Mouse (Mus musculus) bone marrow macrophage, adult 2 months (primary cell): ENCODE data around the gene Ccdc102a. TPM values are rescaled to one million over a fixed set of nuclear protein-coding genes. Genes with fewer than 3 reads are reported as not detected.

Source experiments
- H3K27ac ChIP-seq: 2 replicates; pipeline ENCODE4 v1.5.1; 2012; ENCODE audit warnings: low read depth, low read length; ENCODE audit not compliant: insufficient read depth
- H3K4me1 ChIP-seq: 2 replicates; pipeline ENCODE4 v1.6.1; 2012; ENCODE audit warnings: low read length; ENCODE audit not compliant: control insufficient read depth, insufficient read depth
- H3K4me3 ChIP-seq: 2 replicates; pipeline ENCODE4 v1.5.1; 2012; ENCODE audit warnings: mild to moderate bottlenecking, low read length, moderate library complexity; ENCODE audit not compliant: insufficient read depth
- CTCF ChIP-seq: IDR thresholded peaks from 2 replicates; pipeline ENCODE4 v1.5.1; 2012; ENCODE audit warnings: low read depth, mild to moderate bottlenecking, low read length, moderate library complexity
- POLR2A ChIP-seq: IDR thresholded peaks from 2 replicates; pipeline ENCODE4 v1.6.1; 2012; ENCODE audit warnings: mild to moderate bottlenecking, low read depth, low read length, borderline replicate concordance
- polyA plus RNA-seq: library from polyadenylated mRNA; stranded (reverse); fragments of >200 nt; gene quantifications from 2 replicates; pipeline ENCODE4 v1.2.4, GENCODE M21; 2012; ENCODE audit not compliant: missing spikeins, insufficient read depth, insufficient read length

Ccdc102a gene
- polyA plus RNA-seq, 1 experiment = not detected

DNA sequence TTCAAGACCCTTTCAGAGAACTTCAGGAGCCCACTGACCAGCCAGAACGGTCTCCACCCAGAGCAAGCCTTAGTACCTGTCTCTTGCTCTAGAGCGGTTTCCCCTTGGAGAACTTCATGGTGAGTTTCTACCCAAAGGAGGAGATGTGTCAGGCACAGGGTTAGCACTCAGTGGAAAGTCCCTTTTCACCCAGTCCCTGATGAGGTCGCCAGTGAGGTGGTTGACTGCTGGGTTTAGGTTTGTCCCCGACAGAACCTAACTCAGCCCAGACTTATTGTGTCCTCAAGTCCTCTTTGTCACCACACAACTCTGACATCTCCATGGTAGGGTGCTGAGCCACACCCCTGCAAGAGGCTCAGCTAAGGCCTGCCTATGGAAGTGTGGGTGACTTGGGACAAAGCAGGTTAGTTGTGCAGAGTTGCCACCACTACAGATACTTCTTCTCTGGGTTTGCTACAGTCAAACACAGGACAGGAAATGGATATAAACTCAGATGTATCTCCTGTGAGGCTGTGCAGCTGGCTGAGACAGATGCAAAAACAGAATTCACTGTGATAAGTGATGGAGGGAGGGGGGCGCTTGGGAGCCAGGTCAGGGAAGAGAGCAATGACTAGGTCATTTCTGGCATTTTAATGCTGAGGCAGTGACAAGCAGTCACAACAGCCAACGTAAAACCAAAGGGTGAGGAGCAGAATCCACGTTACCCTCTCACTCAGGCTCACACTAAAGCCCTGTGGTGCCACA lies 35.9 kb upstream of the Ccdc102a start:
- TF ChIP-seq POLR2A = no peak
- TF ChIP-seq CTCF = no peak
- peaks cover 7% of the 10 kb centered on the region for H3K4me1 ChIP-seq
- no peak overlapping the region for H3K27ac ChIP-seq
- H3K4me3 ChIP-seq = no peak overlapping the region

DNA sequence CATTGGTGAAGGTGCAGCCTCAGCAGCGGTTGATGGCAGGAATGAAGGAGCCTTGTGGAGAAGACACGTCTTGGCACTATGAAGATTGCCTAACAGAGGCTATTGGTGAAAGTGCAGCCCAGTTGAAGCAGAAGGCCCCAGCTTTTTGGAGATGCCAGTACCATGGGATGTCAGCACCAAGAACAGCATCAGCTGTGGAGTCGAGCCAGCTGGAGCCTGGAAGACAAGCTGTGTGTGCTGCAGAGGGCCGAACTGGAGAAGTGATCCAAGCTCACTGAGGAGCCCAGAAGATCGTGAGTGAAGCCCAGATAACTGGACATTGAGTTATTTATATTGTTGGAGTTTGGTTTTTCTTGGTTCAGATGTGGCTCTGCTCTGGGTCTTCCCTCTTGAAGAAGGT lies 34.2 kb upstream of the Ccdc102a start:
- Histone ChIP-seq H3K4me1 (peaks cover 7% of the 10 kb centered on the region), H3K4me3 (no peak overlapping the region), H3K27ac (no peak overlapping the region)
- no peak for TF ChIP-seq POLR2A
- no peak for TF ChIP-seq CTCF

DNA sequence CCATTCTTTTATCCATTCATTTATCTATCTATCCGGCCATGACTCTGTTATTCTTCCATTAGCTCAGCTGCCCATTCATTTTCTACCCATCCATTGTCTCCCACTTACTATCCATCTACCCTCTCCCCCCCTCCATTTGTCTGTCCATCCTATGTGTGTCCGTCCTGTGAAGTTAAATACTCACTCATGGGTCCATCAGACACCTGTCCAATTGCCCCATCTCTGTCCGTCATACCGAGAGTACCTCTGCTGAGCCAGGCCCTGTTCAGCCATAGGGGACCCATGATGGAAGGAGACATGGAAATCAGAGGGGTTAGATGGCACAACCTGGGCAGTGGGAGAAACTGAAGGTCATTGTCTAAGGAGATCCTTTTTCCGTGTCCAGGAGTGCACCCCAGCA lies 32.6 kb upstream of the Ccdc102a start:
- H3K27ac ChIP-seq = no peak overlapping the region
- peaks cover 7% of the 10 kb centered on the region for H3K4me1 ChIP-seq
- TF ChIP-seq CTCF (no peak), POLR2A (no peak)
- H3K4me3 ChIP-seq = no peak overlapping the region

DNA sequence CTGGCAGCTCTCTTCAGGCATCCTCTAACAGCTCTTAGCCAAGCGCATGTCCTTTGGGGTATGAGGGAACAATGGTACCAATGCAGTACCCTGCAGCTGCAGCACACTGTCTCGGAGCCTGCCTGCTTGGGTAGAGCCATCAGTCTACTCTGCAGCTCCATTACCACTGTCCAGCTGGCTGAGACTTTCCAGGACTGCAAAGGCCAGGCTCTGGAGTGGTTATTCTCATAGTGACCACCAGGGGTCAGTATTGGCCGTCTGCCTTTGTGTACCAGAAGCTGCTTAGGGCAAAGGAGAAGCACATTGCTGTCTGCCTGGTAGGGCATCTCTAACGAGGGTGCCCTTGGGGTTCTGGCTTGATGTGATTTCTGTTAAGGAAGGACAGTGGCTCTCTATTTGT lies 32.1 kb upstream of the Ccdc102a start:
- Histone ChIP-seq H3K4me3 (no peak overlapping the region), H3K27ac (no peak overlapping the region), H3K4me1 (peaks cover 7% of the 10 kb centered on the region)
- TF ChIP-seq POLR2A (no peak), CTCF (peak; percentile 83)

DNA sequence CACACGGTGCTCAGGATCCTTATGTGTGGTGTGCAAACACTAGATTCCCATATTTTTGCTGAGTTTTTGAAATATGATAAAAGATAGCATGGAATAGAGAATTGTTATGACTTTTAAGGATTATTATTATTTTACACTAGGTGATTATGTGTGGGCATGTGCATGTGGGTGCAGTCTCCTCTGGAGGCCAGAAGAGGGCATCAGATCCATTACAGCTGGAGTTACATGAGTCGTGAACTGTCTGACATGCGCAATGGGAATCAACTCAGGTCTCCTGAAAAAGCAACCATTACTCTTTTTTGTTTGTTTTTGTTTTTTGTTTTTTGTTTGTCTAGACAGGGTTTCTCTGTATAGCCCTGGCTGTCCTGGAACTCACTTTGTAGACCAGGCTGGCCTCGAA lies 31.1 kb upstream of the Ccdc102a start:
- TF ChIP-seq POLR2A (no peak), CTCF (no peak)
- Histone ChIP-seq H3K4me1 (no peaks in the 10 kb centered on the region), H3K27ac (no peak overlapping the region), H3K4me3 (no peak overlapping the region)

GRCm38 (mm10) chr8:94948421-94948820 lies 30.5 kb upstream of the Ccdc102a start:
- H3K4me3 ChIP-seq = no peak overlapping the region
- H3K4me1 ChIP-seq = no peaks in the 10 kb centered on the region
- TF ChIP-seq POLR2A = no peak
- TF ChIP-seq CTCF = no peak
- no peak overlapping the region for H3K27ac ChIP-seq

DNA sequence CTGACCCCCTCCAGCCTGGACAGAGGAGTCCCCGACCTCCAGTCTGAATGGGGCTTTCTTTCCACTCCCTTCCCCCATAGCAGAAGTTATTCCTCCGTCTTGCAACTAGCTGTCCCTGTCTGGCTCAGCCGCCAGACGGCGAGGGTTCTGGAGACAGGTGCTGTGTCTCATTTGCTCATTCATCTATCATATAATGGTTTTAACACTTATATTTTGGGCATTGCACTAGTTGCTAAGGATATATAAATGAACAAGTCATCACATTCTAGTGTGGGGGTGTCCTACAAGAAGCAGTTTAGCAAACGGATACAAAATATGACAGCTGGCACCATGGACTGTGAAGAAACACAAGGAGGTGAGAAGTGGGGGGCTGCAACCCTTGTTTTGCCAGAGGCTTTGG lies 27.3 kb upstream of the Ccdc102a start:
- no peaks in the 10 kb centered on the region for H3K4me1 ChIP-seq
- H3K4me3 ChIP-seq = no peak overlapping the region
- TF ChIP-seq POLR2A (no peak), CTCF (no peak)
- H3K27ac ChIP-seq = no peak overlapping the region

- Histone ChIP-seq H3K27ac (no peak overlapping the region), H3K4me3 (no peak overlapping the region), H3K4me1 (no peaks in the 10 kb centered on the region)
- TF ChIP-seq POLR2A (no peak), CTCF (peak; percentile 96)
Observed at GRCm38 (mm10) chr8:94942566-94942965, 24.7 kb upstream of the Ccdc102a start.

GRCm38 (mm10) chr8:94935172-94935571 lies 17.3 kb upstream of the Ccdc102a start:
- no peak overlapping the region for H3K4me3 ChIP-seq
- no peak overlapping the region for H3K27ac ChIP-seq
- H3K4me1 ChIP-seq = no peaks in the 10 kb centered on the region
- no peak for TF ChIP-seq CTCF
- TF ChIP-seq POLR2A = no peak

DNA sequence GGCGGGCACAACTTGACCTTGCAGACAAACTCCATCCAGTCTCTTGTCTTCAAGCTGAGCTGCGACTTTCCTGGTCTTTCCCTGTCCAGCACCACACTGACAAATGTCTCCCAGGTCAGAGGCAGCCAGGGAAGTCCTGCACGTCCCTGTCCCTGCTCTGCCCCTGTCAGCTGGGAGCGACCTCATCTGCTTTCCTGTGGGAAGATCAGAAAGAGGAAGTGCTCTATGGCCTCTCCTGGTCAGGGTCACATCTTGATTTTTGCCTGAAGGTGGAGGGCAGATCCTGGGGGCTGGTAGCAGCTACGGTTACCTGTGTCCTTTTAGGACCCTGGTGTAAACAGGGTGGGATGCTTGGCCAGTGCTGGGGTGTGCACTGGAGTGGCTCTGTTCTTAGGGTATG lies 16.0 kb upstream of the Ccdc102a start:
- H3K4me1 ChIP-seq = no peaks in the 10 kb centered on the region
- TF ChIP-seq CTCF = no peak
- TF ChIP-seq POLR2A = no peak
- H3K27ac ChIP-seq = no peak overlapping the region
- H3K4me3 ChIP-seq = no peak overlapping the region

DNA sequence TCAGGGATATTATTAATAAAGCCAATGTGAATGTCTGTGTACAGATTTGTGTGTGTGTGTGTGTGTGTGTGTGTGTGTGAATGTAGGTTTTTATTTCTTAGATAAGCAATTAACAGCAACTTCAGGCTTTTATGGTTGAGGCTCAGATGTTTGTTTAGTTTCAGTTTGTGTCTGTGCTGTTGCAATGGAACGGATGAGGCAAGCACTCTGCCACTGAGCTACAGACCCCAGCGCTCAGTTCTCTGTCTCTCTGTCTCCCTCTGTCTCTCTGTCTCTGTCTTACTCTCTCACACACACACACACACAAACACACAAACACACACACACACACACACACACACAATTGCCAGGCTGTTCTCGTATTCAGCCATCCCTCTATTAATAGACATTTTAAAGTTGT lies 10.3 kb upstream of the Ccdc102a start:
- H3K4me1 ChIP-seq = no peaks in the 10 kb centered on the region
- no peak overlapping the region for H3K27ac ChIP-seq
- no peak for TF ChIP-seq POLR2A
- no peak for TF ChIP-seq CTCF
- H3K4me3 ChIP-seq = no peak overlapping the region
